Mouse (Mus musculus) E14TG2a.4 (cell line): ENCODE measurements at regions not wholly inside any gene's neighbourhood (a gene's known extent, or its start where the extent isn't known, plus 50 kb on each side); places are given as distances from the start of the nearest gene placed in this dataset.
"Not testable (repeated sequence)": the region's sequence is repeated elsewhere in the genome, so short reads cannot be mapped to it uniquely, and the experiment has no call there.

Experiments
- H3K27me3 ChIP-seq: 2 replicates; pipeline ENCODE4 v1.6.1; 2014; ENCODE audit warnings: low read length, control low read depth; ENCODE audit not compliant: insufficient read depth
- H3K36me3 ChIP-seq: 2 replicates; pipeline ENCODE4 v1.6.1; 2014; ENCODE audit warnings: low read length, control low read depth; ENCODE audit not compliant: insufficient read depth
- H3K4me1 ChIP-seq: replicated peaks from 2 replicates; pipeline ENCODE4 v1.6.1; 2014; ENCODE audit warnings: low read depth, low read length, control low read depth
- H3K4me3 ChIP-seq: replicated peaks from 2 replicates; pipeline ENCODE4 v1.5.1; 2014; ENCODE audit warnings: mild to moderate bottlenecking, low read length
- H3K9me3 ChIP-seq: 2 replicates; pipeline ENCODE4 v1.6.1; 2014; ENCODE audit warnings: low read length, control low read depth
- CTCF ChIP-seq: conservative IDR thresholded peaks from 2 replicates; pipeline ENCODE4 v1.5.1; 2014; ENCODE audit warnings: low read length
- NANOG ChIP-seq: IDR thresholded peaks from 2 replicates; pipeline ENCODE4 v1.6.1; 2014; ENCODE audit warnings: borderline replicate concordance, low read length, mixed read lengths
- POU5F1 ChIP-seq: IDR thresholded peaks from 2 replicates; pipeline ENCODE4 v1.6.1; 2014; ENCODE audit warnings: low read length, borderline replicate concordance

GRCm38 (mm10) chr14:40561886-40562285 lies 331.2 kb downstream of the Sh2d4b start:
- TF ChIP-seq CTCF (no peak), POU5F1 (no peak), NANOG (no peak)
- no peaks in the 10 kb centered on the region for H3K9me3 ChIP-seq
- H3K36me3 ChIP-seq: no peaks in the 10 kb centered on the region

GRCm38 (mm10) chr14:40546421-40546820 lies 346.6 kb downstream of the Sh2d4b start:
- H3K4me1 ChIP-seq, H3K4me3 ChIP-seq, H3K9me3 ChIP-seq, H3K36me3 ChIP-seq, H3K27me3 ChIP-seq: not testable (repeated sequence)

More at GRCm38 (mm10) chr14:40561886-40562285, 331.2 kb downstream of the Sh2d4b start:
- no peaks in the 10 kb centered on the region for H3K4me1 ChIP-seq
- H3K27me3 ChIP-seq: no peaks in the 10 kb centered on the region
- H3K4me3 ChIP-seq: no peak overlapping the region

GRCm38 (mm10) chr14:40533031-40533430 lies 360.0 kb downstream of the Sh2d4b start:
- Histone ChIP-seq H3K4me3 (no peak overlapping the region), H3K27me3 (no peaks in the 10 kb centered on the region), H3K4me1 (no peaks in the 10 kb centered on the region), H3K36me3 (no peaks in the 10 kb centered on the region), H3K9me3 (no peaks in the 10 kb centered on the region)
- TF ChIP-seq POU5F1: no peak
- no peak for TF ChIP-seq NANOG
- no peak for TF ChIP-seq CTCF

GRCm38 (mm10) chr14:40514679-40515078 lies 378.4 kb downstream of the Sh2d4b start:
- Histone ChIP-seq H3K4me1 (no peaks in the 10 kb centered on the region), H3K4me3 (no peak overlapping the region), H3K9me3 (no peaks in the 10 kb centered on the region), H3K36me3 (no peaks in the 10 kb centered on the region), H3K27me3 (no peaks in the 10 kb centered on the region)
- TF ChIP-seq NANOG: peak; percentile 73; the same call in 1 of the 2 replicates
- TF ChIP-seq POU5F1: no peak
